Mouse (Mus musculus): ENCODE measurements at regions not wholly inside any gene's neighbourhood (a gene's known extent, or its start where the extent isn't known, plus 50 kb on each side); places are given as distances from the start of the nearest gene placed in this dataset.

DNA sequence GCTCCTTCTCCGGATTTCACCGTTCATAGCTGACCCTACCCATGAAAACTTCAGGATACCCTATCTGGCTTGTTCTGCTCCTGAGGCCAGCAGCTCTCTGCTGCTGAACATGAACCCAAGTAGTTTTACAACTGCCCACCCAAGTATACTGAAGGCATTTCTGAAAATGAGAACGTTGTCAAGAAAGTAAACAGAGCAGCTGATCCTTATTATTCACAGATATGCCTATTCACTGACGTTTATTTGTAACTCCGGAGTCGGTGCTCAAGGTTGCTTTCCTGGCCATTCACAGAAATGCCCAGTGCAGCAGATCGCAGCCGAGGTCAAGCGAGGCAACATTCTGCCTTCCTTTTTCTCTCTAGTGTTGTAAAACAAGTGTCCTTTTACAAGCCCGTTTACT lies 128.4 kb upstream of the N6amt1 start:
- no peak for DNase-seq (ENCODE audit: low read depth, low spot score)

DNA sequence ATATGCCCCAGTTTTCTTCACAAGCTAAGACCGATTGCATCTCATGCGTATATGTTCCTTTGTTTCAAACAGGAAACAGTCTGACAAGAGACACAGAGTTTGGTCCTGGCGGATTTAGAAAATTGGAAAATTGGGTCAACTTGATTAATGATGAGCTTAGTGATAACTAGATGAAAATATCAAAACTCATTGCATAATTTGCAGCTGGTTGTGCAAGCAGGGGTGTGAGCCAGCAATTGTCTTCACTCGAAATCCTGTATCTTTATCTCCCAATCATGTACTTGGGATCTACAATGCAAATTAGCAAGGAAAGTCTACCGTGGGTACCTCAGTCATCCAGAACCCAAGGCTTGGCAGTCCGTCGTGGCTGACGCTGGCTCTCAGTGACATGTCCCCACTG lies 128.9 kb upstream of the N6amt1 start:
- no peak for DNase-seq (ENCODE audit: low read depth, low spot score)

DNA sequence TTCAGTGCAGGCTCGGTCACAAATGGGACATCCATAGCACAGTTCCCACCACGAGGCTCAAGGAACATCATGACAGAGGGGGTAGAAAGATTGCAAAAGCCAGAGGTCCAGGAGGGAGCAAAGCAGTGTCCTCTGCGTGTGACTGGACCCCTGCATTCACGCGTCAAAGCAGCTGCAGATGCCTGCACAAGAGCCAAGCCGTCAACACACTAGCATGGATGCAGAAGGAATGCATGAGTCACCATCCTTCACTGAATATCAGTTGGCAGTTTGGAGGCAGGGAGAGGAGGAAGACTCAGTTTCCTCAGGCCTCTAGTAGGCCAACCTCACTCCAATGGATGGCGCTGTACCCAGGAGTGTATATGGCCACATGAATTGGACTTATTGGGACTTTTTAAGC lies 130.0 kb upstream of the N6amt1 start:
- no peak for DNase-seq (ENCODE audit: low read depth, low spot score)

DNA sequence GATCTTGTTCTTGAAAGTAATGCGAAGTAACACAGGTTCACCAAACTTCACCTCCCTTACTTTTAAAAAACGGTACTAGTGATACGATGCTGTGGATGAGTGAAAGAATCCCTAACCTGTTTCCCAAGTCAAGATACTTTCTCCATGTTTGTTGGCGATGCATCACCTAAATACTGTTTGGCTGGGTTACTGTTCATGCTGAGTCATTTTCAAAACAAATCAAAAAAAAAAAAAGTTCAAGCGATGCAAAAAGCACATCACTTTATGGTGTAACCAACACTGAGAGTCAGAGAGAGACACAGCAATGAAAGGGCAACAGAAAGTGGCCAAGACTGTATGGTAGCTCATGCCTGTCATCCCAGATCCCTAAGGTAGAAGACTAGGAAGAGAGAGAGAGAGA lies 133.4 kb upstream of the N6amt1 start:
- DNase-seq (ENCODE audit: low read depth, low spot score), result no peak

DNA sequence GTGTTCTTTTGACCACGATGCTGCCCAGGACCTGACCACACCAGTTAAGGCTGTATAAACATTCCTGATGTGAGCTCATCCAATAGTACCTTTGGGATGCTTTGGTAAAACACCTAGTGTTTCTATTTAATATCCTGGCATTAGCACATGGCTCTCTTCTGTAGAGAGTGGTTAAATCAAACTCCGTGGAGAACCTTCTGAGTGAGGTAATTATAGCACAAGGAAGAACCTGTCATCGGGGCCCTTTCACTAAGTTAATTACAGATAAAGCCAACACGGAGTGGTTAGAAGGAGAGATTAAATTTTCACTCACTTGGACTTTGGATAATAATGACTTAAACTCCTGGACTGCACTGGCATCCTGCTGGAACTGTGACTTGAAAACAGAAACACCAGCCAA lies 133.8 kb upstream of the N6amt1 start:
- no peak for DNase-seq (ENCODE audit: low read depth, low spot score)

DNA sequence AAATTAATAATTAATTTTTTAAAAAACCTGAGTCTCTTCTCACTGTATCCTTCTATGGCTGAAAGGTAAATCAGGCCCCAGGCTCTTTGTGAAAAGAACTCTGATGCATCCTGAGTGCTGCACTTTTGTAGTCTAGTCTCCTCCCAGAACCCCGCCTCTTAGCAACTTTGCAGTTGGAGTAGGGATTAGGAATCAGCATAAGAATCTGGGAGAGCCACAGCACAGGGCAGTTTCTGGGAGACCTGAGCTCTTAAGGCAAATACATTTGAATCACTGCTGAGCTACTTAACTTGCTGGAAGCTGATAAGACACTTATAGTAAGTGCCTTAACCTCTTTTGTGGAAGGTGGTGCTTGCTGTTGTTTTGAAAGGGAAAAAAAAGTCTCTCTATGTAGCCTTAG lies 146.1 kb upstream of the N6amt1 start:
- no peak for DNase-seq (ENCODE audit: low read depth, low spot score)

DNA sequence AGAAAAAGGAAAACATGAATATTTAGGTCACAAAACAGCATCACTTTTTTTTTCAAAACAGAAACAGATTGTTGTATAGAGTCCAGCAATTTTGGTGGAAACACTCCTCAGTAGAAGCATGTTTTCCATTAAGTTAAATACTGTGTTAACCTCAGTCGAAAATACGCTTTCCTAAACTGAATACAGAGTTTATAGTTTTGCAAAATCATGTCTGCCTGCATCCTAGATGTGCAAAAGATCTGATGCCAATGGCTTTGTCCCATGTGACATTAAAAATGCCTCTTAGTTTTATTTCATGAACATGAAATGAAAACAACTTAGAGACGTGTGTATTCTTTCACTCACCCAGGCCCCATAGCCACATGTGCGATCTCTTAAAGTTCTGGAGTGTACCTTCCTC lies 163.5 kb upstream of the N6amt1 start:
- no peak for DNase-seq (ENCODE audit: low read depth, low spot score)

DNA sequence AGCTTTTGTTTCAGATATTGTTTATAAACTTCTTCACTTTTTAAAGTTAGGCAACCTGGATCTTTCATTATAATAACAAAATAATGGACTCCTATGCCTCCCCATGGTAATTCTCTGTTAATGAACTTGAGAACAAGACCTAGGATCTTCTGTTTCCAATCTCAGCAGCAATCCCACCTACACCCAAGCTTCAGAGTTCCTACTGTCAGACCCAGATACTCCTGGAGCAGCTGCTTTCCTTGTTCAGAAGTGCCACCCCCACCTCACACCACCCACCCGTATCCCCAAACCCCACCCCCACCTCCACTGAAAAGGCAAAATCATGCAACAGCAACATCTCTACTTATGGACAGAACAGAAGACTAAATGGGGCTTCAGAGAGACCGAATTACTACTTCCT lies 165.2 kb upstream of the N6amt1 start:
- DNase-seq (ENCODE audit: low read depth, low spot score), result no peak

DNA sequence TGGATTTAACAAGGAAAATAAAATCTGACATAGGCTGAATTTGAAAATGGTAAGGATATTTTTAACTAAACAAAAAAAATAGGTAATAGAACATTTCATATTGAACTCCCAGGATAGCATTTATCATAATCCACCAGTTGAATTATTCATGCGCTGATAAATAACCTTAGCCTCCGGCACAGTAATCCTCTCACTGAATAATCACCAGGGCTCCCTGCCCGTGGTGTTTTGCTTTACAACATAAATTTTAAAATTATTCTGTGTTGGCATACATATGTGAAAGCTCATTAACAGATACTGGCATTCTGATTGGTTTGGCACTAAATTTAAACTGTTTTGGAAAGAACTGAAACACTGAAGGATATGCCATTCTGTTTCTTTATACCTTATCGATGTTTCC lies 181.6 kb upstream of the N6amt1 start:
- DNase-seq (ENCODE audit: low read depth, low spot score), result no peak

DNA sequence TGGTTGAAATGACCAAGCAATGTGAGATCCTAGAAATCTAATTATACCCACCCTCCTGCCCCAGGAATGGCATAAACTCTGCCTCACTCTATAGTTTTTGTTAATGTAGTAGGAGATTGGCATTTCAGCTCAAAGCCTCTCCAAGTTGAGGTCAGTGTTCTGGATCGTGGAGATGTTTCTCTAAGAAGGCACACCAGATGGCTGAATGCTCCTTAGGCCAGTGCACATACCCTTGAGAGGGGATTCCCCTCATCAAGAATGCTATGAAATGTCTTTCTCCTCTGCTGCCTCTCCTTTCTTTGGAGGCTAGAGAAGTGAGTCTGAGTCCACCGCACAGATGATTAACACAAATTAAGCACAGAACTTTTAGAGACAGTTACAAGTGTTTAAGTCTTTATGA lies 214.7 kb upstream of the N6amt1 start:
- no peak for DNase-seq (ENCODE audit: low read depth, low spot score)

DNA sequence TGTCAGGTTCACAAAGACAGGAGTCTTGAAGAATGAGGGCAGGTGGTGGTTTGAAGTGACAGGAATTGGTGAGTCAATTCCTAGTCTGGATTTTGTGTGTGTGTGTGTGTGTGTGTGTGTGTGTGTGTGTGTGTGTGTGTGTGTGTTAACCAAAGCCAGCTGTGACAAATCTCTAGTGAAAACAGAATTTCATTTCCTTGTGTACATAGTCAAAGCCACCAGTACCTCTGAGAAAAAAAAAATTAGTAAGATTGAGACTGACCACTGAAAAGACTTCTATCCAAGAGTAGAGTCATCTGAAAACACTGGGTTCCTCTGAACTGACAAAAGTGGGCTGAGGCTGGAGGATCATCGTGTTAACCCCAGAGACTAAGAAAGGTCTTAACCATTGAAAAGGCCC lies 217.5 kb upstream of the N6amt1 start:
- DNase-seq (ENCODE audit: low read depth, low spot score), result no peak

DNA sequence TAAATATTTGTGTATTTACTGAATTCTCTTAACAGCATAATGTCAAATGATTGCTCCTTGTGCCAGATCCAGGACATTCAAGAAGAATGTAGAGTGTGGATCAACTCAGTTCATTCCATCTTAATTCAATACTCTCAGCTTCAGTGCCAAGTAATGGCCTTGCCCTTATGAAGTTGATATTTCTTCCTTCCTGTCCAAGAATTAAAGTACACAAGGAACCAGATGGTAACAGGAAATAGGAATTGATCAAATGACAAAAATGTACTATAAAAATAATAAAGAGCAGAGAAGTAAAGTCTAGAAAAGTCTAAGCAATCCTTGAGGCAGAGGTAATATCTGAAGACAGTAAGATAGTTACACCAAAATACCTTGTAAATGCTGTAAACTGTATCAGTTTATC lies 219.5 kb upstream of the N6amt1 start:
- DNase-seq (ENCODE audit: low read depth, low spot score), result no peak

DNA sequence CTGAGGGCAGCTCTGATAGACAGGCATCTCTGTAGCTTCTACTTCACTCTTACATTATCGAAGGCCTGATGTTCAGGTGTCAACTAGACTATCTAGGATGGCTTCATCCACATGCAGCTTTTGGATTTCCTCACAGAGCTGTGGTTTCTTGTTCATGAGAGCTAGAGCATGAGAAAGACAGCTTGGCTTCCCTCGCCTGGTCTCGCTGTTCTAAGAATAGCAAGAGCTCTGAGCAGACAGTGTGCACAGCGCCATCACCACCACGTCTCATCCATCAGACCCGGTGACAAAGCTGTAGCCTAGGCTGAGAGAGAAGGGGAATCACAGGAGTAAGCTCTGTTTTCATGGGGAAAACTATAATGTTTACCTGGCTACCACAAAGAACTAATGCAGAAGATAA lies 220.1 kb upstream of the N6amt1 start:
- DNase-seq (ENCODE audit: low read depth, low spot score), result no peak

DNA sequence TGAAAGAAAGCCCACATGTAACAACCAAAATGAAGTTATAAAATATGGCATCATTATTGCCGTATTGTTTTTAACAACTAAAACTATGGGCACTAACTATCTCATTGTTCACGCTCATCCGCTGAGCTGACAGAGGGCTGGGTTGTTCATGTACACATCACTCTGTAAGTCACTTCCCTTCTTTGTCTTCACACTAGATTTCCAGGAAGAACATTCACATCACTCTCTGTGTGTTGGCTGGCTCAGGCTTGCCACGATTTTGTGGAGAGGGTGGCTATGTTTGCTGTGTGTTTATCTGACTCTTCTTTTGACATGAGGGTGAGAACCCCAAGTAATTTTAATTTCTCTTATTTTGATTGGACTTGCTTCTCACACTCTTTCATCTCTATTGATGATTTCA lies 221.9 kb upstream of the N6amt1 start:
- DNase-seq (ENCODE audit: low read depth, low spot score), result no peak

DNA sequence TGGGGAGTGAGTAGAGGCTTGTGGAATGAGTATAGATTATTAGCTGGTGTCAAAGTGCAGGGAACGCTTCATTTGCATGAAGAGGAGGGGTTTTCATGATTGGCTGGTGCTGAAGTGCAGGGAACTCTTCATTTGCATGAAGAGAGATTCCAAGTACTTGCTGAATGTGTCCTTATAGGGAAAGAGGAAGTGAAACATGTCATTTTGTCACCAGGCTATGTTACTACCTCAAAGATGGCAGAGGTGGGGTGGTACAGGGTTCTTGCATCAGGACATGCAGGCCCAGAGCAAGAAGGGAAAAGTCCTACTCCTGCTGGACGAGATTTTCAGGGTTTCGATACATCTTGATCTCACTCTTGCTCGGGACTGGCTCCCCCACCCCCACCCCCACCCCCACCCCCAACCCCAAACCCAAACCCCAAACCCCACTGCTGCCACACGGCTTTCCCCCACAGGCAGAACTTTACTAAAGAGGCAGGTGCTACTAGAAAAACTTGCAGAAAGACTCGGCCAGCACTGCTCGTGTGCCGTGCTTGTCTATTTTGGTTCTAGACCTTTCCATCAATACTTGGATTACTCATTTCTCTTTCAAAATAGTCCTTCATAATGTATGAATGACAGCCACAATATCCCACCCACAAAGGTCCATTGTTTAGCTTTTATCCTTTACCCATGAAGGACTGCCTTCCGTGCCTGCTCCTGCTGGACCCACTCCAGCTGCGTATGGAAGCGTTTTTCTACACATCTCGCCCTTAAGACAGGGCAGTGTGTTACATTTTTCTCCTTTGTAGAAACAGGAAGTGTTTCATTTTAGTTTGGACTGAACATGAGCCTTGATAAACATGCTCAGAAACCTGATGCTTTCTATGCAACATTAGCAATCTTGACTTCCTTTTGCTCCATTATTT lies 223.0 kb upstream of the N6amt1 start:
- DNase-seq (ENCODE audit: low read depth, low spot score), result no peak

DNA sequence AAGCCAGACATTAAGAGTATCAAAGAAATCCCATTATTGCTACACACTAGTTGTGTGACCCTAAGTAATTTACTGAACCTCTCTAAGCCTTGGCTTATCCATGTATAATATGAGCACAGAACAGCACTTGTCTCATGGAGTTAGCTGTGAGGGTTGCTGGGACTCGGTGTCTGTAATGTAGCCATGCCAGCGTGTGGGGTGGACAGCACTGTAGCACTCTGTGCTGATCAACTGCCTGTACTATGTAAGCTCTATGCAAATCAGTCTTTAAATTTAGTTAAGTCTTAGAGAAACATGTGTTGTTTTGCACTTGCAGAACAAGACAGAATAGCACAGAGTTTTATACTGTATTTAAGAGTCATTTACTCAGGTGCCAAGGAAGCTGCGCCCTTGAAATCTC lies 225.0 kb upstream of the N6amt1 start:
- no peak for DNase-seq (ENCODE audit: low read depth, low spot score)

DNA sequence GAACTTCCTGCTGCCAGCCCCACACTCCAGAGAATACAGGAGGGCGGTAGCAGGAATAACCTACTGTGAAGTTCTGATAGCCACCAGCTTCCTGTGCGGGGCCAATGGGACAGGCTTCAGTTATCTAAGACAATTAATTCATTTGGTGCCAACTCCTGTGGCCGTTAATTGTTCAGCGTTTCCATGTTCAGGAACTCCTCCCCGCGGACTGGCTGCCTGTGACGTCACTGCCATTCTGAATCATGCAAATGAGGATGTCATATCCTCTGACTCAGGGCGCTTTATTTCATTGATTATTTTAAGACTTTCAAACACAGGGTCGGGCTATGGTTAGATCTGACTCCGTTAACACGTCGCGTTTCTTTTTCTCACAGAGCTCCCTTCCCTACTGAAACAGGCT lies 225.8 kb upstream of the N6amt1 start:
- DNase-seq (ENCODE audit: low read depth, low spot score), result no peak

DNA sequence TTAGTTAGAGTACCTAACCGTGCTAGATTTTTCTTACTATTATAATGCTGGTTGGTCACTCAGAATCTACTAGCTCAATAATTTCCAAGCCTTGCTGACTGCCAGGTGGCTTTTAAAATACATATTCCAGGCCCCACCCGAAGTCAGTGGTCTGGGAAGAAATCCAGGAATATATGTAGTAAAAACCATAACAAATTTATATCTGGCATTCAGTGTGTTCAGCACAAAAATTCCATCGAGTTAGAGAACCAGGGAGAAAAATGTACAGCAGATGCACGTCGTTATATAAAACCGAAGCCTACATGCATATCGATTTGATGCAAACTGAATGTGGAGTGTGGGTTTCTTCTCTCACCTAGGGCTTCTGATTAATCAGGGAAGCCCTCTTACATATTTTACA lies 229.5 kb upstream of the N6amt1 start:
- no peak for DNase-seq (ENCODE audit: low read depth, low spot score)

DNA sequence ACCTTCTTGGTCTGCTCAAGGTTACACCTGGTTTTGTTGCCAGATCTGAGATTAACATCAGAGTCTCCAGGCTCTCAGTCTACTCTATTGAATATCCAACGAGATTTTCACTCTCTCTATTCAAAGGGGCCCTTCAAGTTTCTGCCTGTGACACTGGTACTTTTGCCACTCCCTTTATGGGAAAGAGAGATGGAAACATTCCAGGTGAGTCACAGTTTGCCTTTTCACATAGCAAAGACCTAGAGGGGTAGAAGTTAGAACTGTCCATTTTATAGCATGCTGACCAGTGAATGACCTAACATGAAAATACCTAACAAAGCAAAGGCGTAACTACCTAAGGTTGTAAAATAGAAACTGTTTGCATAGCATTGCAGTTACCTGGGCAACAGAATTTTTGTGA lies 250.4 kb upstream of the N6amt1 start:
- no peak for DNase-seq (ENCODE audit: low read depth, low spot score)

DNA sequence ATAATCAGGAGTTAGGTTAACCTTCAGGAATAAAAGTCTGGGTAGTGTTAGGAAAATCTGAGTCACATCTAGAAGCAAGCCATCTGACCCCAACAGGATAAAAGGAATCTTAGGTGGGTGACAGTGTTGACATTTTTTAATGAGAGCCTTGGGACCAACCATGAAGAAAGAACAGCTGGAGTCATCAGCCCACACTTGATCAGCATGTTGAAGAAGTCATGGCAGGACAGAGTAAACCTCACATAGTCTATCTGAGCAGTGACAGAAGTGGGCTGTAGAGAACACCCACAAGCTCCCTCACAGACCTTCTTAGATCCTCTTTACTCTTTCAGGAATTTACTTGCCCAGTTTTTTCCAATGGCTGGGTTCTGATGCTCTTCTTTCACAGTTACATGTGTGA lies 251.9 kb upstream of the N6amt1 start:
- no peak for DNase-seq (ENCODE audit: low read depth, low spot score)

DNA sequence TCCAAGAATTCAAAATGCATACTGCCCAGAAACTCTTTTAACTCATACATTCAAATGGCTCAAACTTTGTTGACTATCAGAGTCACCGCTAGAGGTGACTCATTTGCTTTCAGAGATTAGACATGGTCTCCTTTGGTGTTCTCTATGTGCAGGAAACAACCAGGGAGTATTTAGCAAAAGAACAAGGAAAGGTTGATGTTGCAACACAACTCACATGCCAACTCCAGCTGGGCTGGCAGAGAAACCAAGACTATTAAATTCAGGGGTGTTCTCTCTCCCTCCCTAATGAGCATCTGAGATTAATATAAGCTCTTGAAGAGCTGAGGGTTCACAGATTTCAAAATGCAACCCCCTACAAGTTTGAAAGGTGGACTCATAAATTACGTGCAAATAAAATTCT lies 262.0 kb upstream of the N6amt1 start:
- no peak for DNase-seq (ENCODE audit: low read depth, low spot score)

DNA sequence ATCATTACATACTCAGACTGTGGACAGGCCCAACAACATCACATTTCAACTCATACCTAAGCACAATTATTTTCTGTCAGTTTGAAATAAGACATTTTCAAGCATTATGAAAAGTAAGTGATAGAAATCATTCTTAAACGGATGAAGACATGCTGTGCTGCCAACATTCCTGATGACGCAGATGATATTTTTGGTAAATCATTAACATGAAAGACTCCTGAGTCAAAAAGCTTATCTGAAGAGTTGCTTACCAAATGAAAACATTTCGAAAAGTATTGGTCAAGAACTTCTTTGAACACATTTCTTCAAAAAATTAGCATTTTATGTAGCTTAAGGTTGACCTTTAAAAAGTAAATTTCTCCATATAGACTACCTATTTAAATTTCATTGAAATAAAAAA lies 264.7 kb upstream of the N6amt1 start:
- no peak for DNase-seq (ENCODE audit: low read depth, low spot score)

DNA sequence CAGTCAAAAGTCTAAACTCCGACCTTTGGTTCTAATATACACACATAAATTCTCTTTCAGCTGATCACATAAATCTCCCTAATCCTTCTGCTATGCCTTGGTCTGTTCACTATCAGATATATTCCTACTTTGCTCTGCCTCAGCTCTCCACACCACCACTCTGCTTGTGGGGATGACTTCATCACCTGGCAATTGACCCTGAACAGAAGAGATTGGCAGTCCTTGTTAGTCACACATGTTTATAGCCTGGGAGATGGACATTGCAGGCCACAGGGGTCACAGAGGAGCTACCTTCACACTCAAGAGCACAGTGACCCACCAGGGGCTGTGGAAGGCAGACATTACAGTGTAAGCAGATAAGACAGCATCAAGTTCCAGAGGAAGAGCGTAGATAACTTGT lies 270.5 kb upstream of the N6amt1 start:
- no peak for DNase-seq (ENCODE audit: low read depth, low spot score)

DNA sequence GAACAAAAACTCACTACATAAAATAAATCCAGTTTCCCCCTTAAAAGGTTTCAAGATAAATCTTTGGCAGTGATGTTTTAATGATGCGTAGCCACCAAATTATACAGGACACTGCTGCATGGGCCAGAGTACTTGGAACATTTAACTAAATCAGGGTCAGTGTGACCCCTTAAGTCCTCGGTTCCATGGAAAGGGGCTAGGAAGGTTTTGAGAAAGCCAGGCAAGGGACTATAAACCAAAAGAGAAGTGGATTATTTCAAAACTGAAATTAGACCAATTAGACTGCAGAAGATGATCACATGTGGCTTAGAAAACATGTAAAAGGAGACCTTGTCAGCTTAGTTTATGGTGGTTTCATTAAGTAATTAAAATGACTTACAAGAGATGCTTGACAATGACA lies 276.6 kb upstream of the N6amt1 start:
- DNase-seq (ENCODE audit: low read depth, low spot score), result no peak
